Mouse (Mus musculus) G1E (cell line): ENCODE measurements at regions not wholly inside any gene's neighbourhood (a gene's known extent, or its start where the extent isn't known, plus 50 kb on each side); places are given as distances from the start of the nearest gene placed in this dataset.

Experiments used
- ATAC-seq: 2 replicates; pipeline ENCODE4 v1.8.0; 2016; ENCODE audit warnings: mild to moderate bottlenecking; ENCODE audit not compliant: insufficient number of reproducible peaks, poor library complexity, low FRiP score, severe bottlenecking; ENCODE audit errors: extremely low read depth
- DNase-seq: peaks from one replicate; pipeline ENCODE4 v3.0.0; 2012; ENCODE audit warnings: low spot score
- H3K27me3 ChIP-seq: 2 replicates; pipeline ENCODE4 v1.6.1; 2012; ENCODE audit warnings: mild to moderate bottlenecking, low read length, inconsistent platforms; ENCODE audit not compliant: insufficient read depth
- H3K36me3 ChIP-seq: replicated peaks from 2 replicates; pipeline ENCODE3; 2012; ENCODE audit warnings: mild to moderate bottlenecking, inconsistent platforms
- H3K4me1 ChIP-seq: 2 replicates; pipeline ENCODE4 v1.6.1; 2012; ENCODE audit warnings: low read depth, low read length, inconsistent platforms, mixed read lengths; ENCODE audit not compliant: insufficient read depth
- H3K4me3 ChIP-seq: 2 replicates; pipeline ENCODE4 v1.5.1; 2012; ENCODE audit warnings: low read depth, mild to moderate bottlenecking, inconsistent platforms, low read length, moderate library complexity, mixed read lengths
- H3K9me3 ChIP-seq: replicated peaks from 2 replicates; pipeline ENCODE4 v1.6.1; 2012; ENCODE audit warnings: inconsistent platforms
- CTCF ChIP-seq: IDR thresholded peaks from 2 replicates; pipeline ENCODE4 v1.5.1; 2012; ENCODE audit warnings: low read depth, low read length, inconsistent platforms, mixed read lengths
- GATA1 ChIP-seq: IDR thresholded peaks from 2 replicates; pipeline ENCODE4 v1.6.1; 2012; ENCODE audit warnings: borderline replicate concordance, low read length, inconsistent platforms, mixed read lengths
- GATA2 ChIP-seq: IDR thresholded peaks from 2 replicates; pipeline ENCODE4 v1.6.1; 2012; ENCODE audit warnings: low read depth, low read length, inconsistent platforms, borderline replicate concordance
- POLR2AphosphoS5 ChIP-seq: IDR thresholded peaks from 2 replicates; pipeline ENCODE4 v1.6.1; 2012; ENCODE audit warnings: low read depth, low read length, inconsistent platforms; ENCODE audit not compliant: insufficient replicate concordance
- TAL1 ChIP-seq: conservative IDR thresholded peaks from 2 replicates; pipeline ENCODE4 v1.6.1; 2012; ENCODE audit warnings: low read depth, low read length, inconsistent platforms, mixed read lengths

DNA sequence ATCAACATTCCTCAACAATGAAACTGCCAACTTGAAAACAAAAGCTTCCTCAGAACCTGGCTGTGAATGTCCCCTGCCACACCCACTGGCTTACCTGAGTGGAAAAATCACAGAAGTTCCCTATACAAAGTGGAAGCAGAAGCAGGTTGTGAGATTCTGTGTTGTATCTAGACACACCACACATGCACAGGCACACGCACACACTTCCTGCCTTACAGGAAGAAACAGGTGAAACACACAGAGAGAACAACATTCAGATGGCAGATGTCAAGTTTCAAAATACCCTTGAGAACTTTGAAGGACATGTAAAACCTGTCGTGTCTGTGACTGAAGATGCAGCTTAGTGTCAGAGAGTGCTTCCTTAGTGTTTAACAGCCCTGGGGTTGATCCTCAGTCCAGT, 413.5 kb upstream of the 4930412O13Rik start:
- Histone ChIP-seq H3K27me3 (no peaks in the 10 kb centered on the region), H3K4me3 (no peak overlapping the region), H3K9me3 (no peaks in the 10 kb centered on the region), H3K36me3 (no peaks in the 10 kb centered on the region), H3K4me1 (no peaks in the 10 kb centered on the region)
- ATAC-seq (no peak), DNase-seq (no peak)
- TF ChIP-seq POLR2AphosphoS5 (no peak), CTCF (no peak), GATA2 (no peak), TAL1 (no peak), GATA1 (no peak)

DNA sequence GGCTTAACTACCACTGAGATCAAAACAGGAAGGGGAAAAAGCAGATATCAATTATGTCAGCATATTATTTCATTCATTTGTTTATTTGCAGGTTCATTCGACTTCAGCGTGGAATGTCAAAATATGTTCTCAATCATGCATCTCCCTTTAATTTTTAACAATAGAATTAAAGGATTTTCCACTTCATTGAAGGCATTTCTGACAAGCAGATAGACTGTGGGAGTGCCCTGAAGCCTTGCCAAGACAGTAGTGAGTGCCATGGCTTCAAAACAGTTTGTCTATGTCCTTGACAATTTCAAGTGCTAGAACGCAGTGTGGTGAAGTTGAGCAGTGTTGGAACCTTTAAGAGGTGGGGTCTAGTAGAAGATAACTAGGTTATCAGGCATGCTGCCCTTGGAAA, 412.4 kb upstream of the 4930412O13Rik start:
- ATAC-seq (no peak), DNase-seq (no peak)
- Histone ChIP-seq H3K4me3 (no peak overlapping the region), H3K9me3 (no peaks in the 10 kb centered on the region), H3K27me3 (no peaks in the 10 kb centered on the region), H3K36me3 (no peaks in the 10 kb centered on the region), H3K4me1 (no peaks in the 10 kb centered on the region)
- TF ChIP-seq GATA1, result no peak
- TF ChIP-seq TAL1, result no peak
- TF ChIP-seq GATA2, result no peak
- TF ChIP-seq CTCF, result no peak
- no peak for TF ChIP-seq POLR2AphosphoS5

DNA sequence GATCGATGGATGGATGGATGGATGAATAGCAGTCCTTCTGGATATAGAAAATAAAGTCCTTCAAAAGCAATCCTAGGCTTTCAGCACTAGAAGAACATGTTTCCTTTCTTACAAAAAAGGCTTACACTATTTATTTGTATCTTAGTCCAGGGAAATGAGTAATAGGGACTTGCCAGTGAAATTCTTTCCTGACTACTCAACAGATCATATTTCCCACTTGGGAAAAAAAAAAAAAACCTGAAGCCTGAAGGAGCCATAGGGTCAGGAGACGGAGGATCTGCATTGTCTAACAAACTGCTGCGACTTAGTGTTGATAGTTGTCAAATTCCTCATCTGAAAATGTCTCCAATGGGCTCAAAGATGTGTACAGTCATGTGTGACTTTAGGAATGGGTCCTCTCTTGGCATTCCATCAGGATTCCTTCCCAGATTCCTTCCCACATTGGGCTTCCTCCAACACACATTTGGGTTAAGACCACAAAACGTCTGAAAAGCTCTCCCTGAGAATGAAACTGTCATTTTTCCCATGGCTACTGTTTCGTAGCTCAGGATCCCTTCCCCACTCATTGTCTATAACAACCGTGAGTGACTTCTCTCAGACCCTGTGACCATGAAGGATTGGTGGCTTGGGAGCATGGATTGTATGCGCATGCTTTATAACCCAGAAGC, 399.2 kb upstream of the 4930412O13Rik start:
- Histone ChIP-seq H3K4me1 (no peaks in the 10 kb centered on the region), H3K27me3 (peaks cover 2% of the 10 kb centered on the region; the same call in 1 of the 2 replicates), H3K4me3 (no peak overlapping the region), H3K36me3 (no peaks in the 10 kb centered on the region), H3K9me3 (no peaks in the 10 kb centered on the region)
- TF ChIP-seq POLR2AphosphoS5 (no peak), GATA1 (no peak), TAL1 (no peak), GATA2 (no peak), CTCF (no peak)
- no peak for DNase-seq
- ATAC-seq, result no peak

DNA sequence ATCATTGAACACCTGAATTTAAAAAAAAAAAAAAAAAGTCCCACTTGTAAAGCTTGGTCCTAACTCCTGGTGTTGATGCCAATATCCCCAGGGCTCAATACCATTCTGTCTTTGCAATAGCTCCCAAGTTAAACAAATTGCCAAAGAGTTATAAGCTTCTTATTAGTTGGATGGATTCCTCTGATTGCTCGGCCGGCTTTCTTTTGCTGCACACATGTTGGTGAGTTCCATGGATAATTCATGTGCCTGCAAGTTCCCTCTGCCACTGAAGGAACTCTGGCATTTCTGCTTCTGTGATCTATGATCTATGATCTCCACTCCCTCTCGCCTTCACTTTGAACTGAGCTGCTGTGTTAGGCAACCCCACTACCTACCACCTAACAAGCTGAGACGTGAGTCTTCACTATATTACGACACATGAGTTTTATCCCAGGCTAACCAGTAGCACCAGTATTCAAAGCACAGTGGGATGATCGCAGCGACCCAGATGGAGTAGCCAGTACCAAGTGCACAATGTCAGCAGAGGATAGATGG, 393.6 kb upstream of the 4930412O13Rik start:
- no peaks in the 10 kb centered on the region for H3K36me3 ChIP-seq
- no peak overlapping the region for H3K4me3 ChIP-seq
- no peak for ATAC-seq
- TF ChIP-seq TAL1 (no peak), GATA1 (no peak), POLR2AphosphoS5 (no peak), GATA2 (no peak), CTCF (no peak)
- H3K27me3 ChIP-seq, result peaks cover 2% of the 10 kb centered on the region; the same call in 1 of the 2 replicates
- H3K4me1 ChIP-seq, result no peaks in the 10 kb centered on the region
- DNase-seq, result no peak
- no peaks in the 10 kb centered on the region for H3K9me3 ChIP-seq

DNA sequence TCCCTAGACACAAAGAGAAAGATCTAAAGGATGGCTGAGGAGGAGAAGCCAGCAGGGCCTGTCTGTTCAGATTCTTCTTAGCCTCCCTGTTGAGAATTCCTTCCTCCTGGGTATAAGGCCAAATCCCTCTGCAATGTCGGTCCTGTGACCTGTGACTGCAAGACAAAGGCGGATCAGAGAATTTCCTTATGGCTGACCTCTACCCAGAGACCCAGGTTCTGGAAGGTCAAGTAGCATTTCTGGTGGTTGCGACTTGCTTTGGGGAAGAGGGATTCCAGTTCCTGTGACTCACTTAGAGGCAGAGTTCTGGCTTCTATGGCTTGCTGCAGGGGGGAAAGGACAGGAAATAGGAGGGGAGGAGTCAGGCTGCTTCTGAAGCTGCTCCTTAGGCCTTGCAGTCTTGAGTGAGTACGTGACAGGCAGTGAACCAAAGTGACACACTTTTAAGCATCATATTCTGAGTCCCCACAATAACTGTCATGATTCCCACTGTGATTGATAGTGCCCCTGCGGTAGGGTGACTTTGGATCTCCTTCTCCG, 387.4 kb upstream of the 4930412O13Rik start:
- H3K9me3 ChIP-seq, result no peaks in the 10 kb centered on the region
- DNase-seq, result no peak
- H3K4me1 ChIP-seq, result no peaks in the 10 kb centered on the region
- no peak for ATAC-seq
- TF ChIP-seq GATA2 (no peak), TAL1 (no peak), POLR2AphosphoS5 (no peak)
- H3K4me3 ChIP-seq, result no peak overlapping the region
- no peaks in the 10 kb centered on the region for H3K27me3 ChIP-seq
- no peaks in the 10 kb centered on the region for H3K36me3 ChIP-seq

DNA sequence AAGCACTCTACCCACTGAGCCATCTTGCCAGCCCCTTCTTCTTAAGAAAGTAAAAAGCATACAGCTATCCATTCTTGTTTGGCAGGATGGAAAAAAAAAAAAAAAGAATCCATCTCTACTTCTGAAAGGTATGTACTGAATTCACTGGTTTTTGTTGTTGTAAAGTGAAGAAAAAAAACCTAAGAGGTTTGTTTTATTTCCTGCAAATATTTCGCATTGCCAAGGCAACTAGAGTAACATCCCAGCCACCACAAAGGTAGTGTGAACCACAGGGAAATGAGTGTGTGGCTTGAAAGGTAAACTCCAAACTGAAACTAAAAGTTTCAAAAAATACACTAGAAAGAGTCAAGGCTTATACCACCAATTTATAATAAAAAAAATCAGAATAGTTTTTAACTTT, 361.0 kb upstream of the 4930412O13Rik start:
- TF ChIP-seq CTCF (no peak), TAL1 (no peak), POLR2AphosphoS5 (no peak), GATA2 (no peak), GATA1 (no peak)
- peaks cover 7% of the 10 kb centered on the region; the same call in 1 of the 2 replicates for H3K27me3 ChIP-seq
- ATAC-seq (no peak), DNase-seq (no peak)
- H3K9me3 ChIP-seq, result no peaks in the 10 kb centered on the region
- no peak overlapping the region for H3K4me3 ChIP-seq
- H3K36me3 ChIP-seq, result no peaks in the 10 kb centered on the region
- H3K4me1 ChIP-seq, result no peaks in the 10 kb centered on the region

DNA sequence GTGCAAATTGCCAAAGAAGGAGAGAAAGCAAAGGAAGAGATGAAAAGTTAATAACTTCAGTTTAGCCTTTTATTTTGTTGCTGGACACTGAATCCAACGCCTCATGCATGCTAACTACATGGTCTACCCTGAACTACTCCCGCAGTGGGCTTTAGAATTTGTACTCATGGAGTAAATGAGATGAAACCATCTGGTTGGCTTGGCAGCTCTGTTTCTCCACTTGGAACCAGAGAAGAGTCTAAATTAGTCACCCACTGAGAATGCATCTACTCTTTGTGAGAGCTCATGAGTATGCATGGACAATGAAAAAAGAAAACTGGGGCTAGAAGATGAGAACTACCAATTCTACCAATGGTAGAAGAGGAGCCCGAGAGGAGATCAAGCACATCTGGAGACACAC, 355.1 kb upstream of the 4930412O13Rik start:
- no peak for DNase-seq
- no peak for TF ChIP-seq GATA2
- no peak for TF ChIP-seq CTCF
- TF ChIP-seq POLR2AphosphoS5, result no peak
- no peak for TF ChIP-seq TAL1
- TF ChIP-seq GATA1, result no peak

More for the DNA sequence above, 355.1 kb upstream of the 4930412O13Rik start:
- Histone ChIP-seq H3K4me1 (no peaks in the 10 kb centered on the region), H3K4me3 (no peak overlapping the region), H3K9me3 (no peaks in the 10 kb centered on the region), H3K36me3 (no peaks in the 10 kb centered on the region), H3K27me3 (peaks cover 4% of the 10 kb centered on the region; the same call in 1 of the 2 replicates)
- ATAC-seq, result no peak
